Mouse (Mus musculus) adrenal gland, adult 2 months (tissue): ENCODE measurements around the gene Sema3d. TPM values are rescaled to one million over a fixed set of nuclear protein-coding genes. Genes with fewer than 3 reads are reported as not detected.

Experiments used
- DNase-seq: peaks from one replicate; pipeline ENCODE4 v3.0.0; 2021
- polyA plus RNA-seq: library from polyadenylated mRNA; depleted of rRNA; stranded (reverse); fragments of >200 nt; gene quantifications from 2 replicates; pipeline ENCODE4 v1.2.3, GENCODE M21; 2012
- total RNA-seq, 2 experiments: library from RNA; stranded (reverse); gene quantifications; 2 replicates each; pipeline ENCODE4 v1.2.3; 2021

Gene Sema3d
- total and polyA plus RNA-seq, 3 experiments, result 0.25 to 5.1 (median 3.3) TPM

GRCm38 (mm10) chr5:12499037-12499436 is 115.9 kb downstream of the Sema3d start:
- no peak for DNase-seq

GRCm38 (mm10) chr5:12499791-12500504 is 116.8 kb downstream of the Sema3d start:
- no peak for DNase-seq

- no peak for DNase-seq
These were observed 129.3 kb downstream of the Sema3d start for GRCm38 (mm10) chr5:12512471-12512870.

GRCm38 (mm10) chr5:12515283-12515682 is 132.1 kb downstream of the Sema3d start:
- DNase-seq, result no peak

- DNase-seq, result no peak
These were observed 142.1 kb downstream of the Sema3d start for GRCm38 (mm10) chr5:12525235-12525767.

GRCm38 (mm10) chr5:12528596-12528995 is 145.4 kb downstream of the Sema3d start:
- DNase-seq, result no peak

GRCm38 (mm10) chr5:12529771-12530170 is 146.6 kb downstream of the Sema3d start:
- no peak for DNase-seq

- DNase-seq, result peak; percentile 7
These were observed 158.1 kb downstream of the Sema3d start for GRCm38 (mm10) chr5:12541268-12541667.

GRCm38 (mm10) chr5:12549046-12549669 is 166.0 kb downstream of the Sema3d start:
- no peak for DNase-seq

- DNase-seq, result no peak
These were observed 172.2 kb downstream of the Sema3d start for GRCm38 (mm10) chr5:12555401-12555800.

- no peak for DNase-seq
These were observed 174.7 kb downstream of the Sema3d start for GRCm38 (mm10) chr5:12557889-12558288.

- DNase-seq, result no peak
These were observed 178.6 kb downstream of the Sema3d start for GRCm38 (mm10) chr5:12561740-12562139.

- peak; percentile 31 for DNase-seq
These were observed 179.0 kb downstream of the Sema3d start for GRCm38 (mm10) chr5:12562204-12562603.

GRCm38 (mm10) chr5:12563132-12563531 is 179.9 kb downstream of the Sema3d start:
- DNase-seq, result no peak

- no peak for DNase-seq
These were observed 181.5 kb downstream of the Sema3d start for GRCm38 (mm10) chr5:12564602-12565220.

GRCm38 (mm10) chr5:12566568-12566967 is 183.4 kb downstream of the Sema3d start:
- DNase-seq, result no peak

GRCm38 (mm10) chr5:12574551-12574950 is 191.4 kb downstream of the Sema3d start:
- DNase-seq, result no peak

GRCm38 (mm10) chr5:12575262-12575661 is 192.1 kb downstream of the Sema3d start:
- no peak for DNase-seq

GRCm38 (mm10) chr5:12579752-12580151 is 196.6 kb downstream of the Sema3d start:
- no peak for DNase-seq

- DNase-seq, result no peak
These were observed 199.4 kb downstream of the Sema3d start for GRCm38 (mm10) chr5:12582540-12582939.

GRCm38 (mm10) chr5:12583293-12583834 is 200.2 kb downstream of the Sema3d start:
- DNase-seq, result peak; percentile 32

- peak; percentile 7 for DNase-seq
These were observed 201.7 kb downstream of the Sema3d start for GRCm38 (mm10) chr5:12584886-12585285.
